Mouse (Mus musculus) CH12.LX (cell line): ENCODE measurements around the gene Phf21a. TPM values are rescaled to one million over a fixed set of nuclear protein-coding genes. Genes with fewer than 3 reads are reported as not detected.

Source experiments
- DNase-seq: peaks from one replicate; pipeline ENCODE4 v3.0.0-alpha.2; 2013; ENCODE audit errors: extremely low read depth
- H3K27ac ChIP-seq: 2 replicates; pipeline ENCODE4 v1.5.1; 2012; ENCODE audit warnings: low read depth, mild to moderate bottlenecking, control low read depth, moderate library complexity; ENCODE audit not compliant: insufficient read depth
- H3K27me3 ChIP-seq: replicated peaks from 2 replicates; pipeline ENCODE3; 2012; ENCODE audit warnings: inconsistent platforms
- H3K36me3 ChIP-seq, 2 experiments: replicated peaks in 1 of 2; 2 replicates each; pipeline versions ENCODE3 to v1.6.1; 2012; ENCODE audit warnings: inconsistent platforms in 1 of 2, low read length in 1 of 2, mild to moderate bottlenecking in 1 of 2, mixed read lengths in 1 of 2, moderate library complexity in 1 of 2; ENCODE audit not compliant: control insufficient read depth in 1 of 2, insufficient read depth in 1 of 2
- H3K4me1 ChIP-seq, 2 experiments: 2 replicates each; pipeline ENCODE4 v1.6.1; 2012; ENCODE audit warnings: inconsistent platforms in 1 of 2, moderate library complexity in 1 of 2; ENCODE audit not compliant: insufficient read depth in 2 of 2, control insufficient read depth in 1 of 2
- H3K4me2 ChIP-seq: 2 replicates; pipeline ENCODE4 v1.6.1; 2012; ENCODE audit warnings: low read depth, mild to moderate bottlenecking, control low read depth; ENCODE audit not compliant: poor library complexity, insufficient read depth, severe bottlenecking
- H3K4me3 ChIP-seq, 3 experiments: fragments of 150-350 bp in 1 of 3; sonication (generic) in 1 of 3; replicated peaks in 1 of 3; 2 replicates each; pipeline versions ENCODE3 to v1.5.1; 2011 to 2012; ENCODE audit warnings: low read depth in 2 of 3, low read length in 2 of 3, mild to moderate bottlenecking in 2 of 3, moderate library complexity in 2 of 3, control low read depth in 1 of 3, improper control_type of control experiment in 1 of 3, inconsistent platforms in 1 of 3, mixed read lengths in 1 of 3; ENCODE audit not compliant: poor library complexity in 1 of 3
- H3K79me2 ChIP-seq: replicated peaks from 2 replicates; pipeline ENCODE4 v1.6.1; 2012; ENCODE audit warnings: mild to moderate bottlenecking, moderate library complexity; ENCODE audit not compliant: control insufficient read depth, poor library complexity, insufficient read depth, severe bottlenecking; ENCODE audit errors: extremely low read depth
- H3K9ac ChIP-seq: 2 replicates; pipeline ENCODE4 v1.6.1; 2012; ENCODE audit warnings: low read depth, mild to moderate bottlenecking, control low read depth, moderate library complexity; ENCODE audit not compliant: insufficient read depth
- H3K9me3 ChIP-seq: replicated peaks from 2 replicates; pipeline ENCODE3; 2012; ENCODE audit warnings: low read length, inconsistent platforms, mixed read lengths
- CHD1 ChIP-seq: IDR thresholded peaks from 2 replicates; pipeline ENCODE4 v1.6.1; 2012; ENCODE audit warnings: low read depth, low read length, improper control_type of control experiment, inconsistent platforms
- CHD2 ChIP-seq: IDR thresholded peaks from 2 replicates; pipeline ENCODE4 v1.6.1; 2011; ENCODE audit warnings: low read length, improper control_type of control experiment
- ELF1 ChIP-seq: IDR thresholded peaks from 2 replicates; pipeline ENCODE4 v1.6.1; 2014; ENCODE audit warnings: low read depth, mild to moderate bottlenecking, inconsistent platforms, low read length, improper control_type of control experiment
- EP300 ChIP-seq: IDR thresholded peaks from 2 replicates; pipeline ENCODE4 v1.6.1; 2011; ENCODE audit warnings: low read length, improper control_type of control experiment
- ETS1 ChIP-seq: conservative IDR thresholded peaks from 2 replicates; pipeline ENCODE4 v1.6.1; 2012; ENCODE audit warnings: low read depth, mild to moderate bottlenecking, inconsistent platforms, low read length, improper control_type of control experiment, moderate library complexity
- HCFC1 ChIP-seq: IDR thresholded peaks from 2 replicates; pipeline ENCODE4 v1.6.1; 2012; ENCODE audit warnings: low read depth, mild to moderate bottlenecking, inconsistent platforms, low read length, improper control_type of control experiment
- JUN ChIP-seq: IDR thresholded peaks from 2 replicates; pipeline ENCODE4 v1.6.1; 2011; ENCODE audit warnings: low read depth, mild to moderate bottlenecking, low read length, improper control_type of control experiment, moderate library complexity; ENCODE audit not compliant: insufficient read depth
- KAT2A ChIP-seq: IDR thresholded peaks from 2 replicates; pipeline ENCODE4 v1.6.1; 2012; ENCODE audit warnings: low read length, improper control_type of control experiment, inconsistent platforms; ENCODE audit not compliant: insufficient replicate concordance
- MAFK ChIP-seq: IDR thresholded peaks from 2 replicates; pipeline ENCODE4 v1.6.1; 2011; ENCODE audit warnings: low read length, improper control_type of control experiment; ENCODE audit not compliant: insufficient replicate concordance
- MAX ChIP-seq: IDR thresholded peaks from 2 replicates; pipeline ENCODE4 v1.6.1; 2011; ENCODE audit warnings: low read length, improper control_type of control experiment
- MAZ ChIP-seq: IDR thresholded peaks from 2 replicates; pipeline ENCODE4 v1.6.1; 2012; ENCODE audit warnings: low read depth, mild to moderate bottlenecking, inconsistent platforms, low read length, improper control_type of control experiment, moderate library complexity
- MEF2A ChIP-seq: IDR thresholded peaks from 2 replicates; pipeline ENCODE4 v1.6.1; 2014; ENCODE audit warnings: low read depth, mild to moderate bottlenecking, inconsistent platforms, low read length, improper control_type of control experiment, borderline replicate concordance
- MXI1 ChIP-seq: IDR thresholded peaks from 2 replicates; pipeline ENCODE4 v1.6.1; 2011; ENCODE audit warnings: mild to moderate bottlenecking, low read depth, low read length, improper control_type of control experiment
- RCOR1 ChIP-seq: conservative IDR thresholded peaks from 2 replicates; pipeline ENCODE4 v1.6.1; 2012; ENCODE audit warnings: low read depth, mild to moderate bottlenecking, inconsistent platforms, low read length, improper control_type of control experiment
- SIN3A ChIP-seq: IDR thresholded peaks from 2 replicates; pipeline ENCODE4 v1.6.1; 2012; ENCODE audit warnings: low read length, improper control_type of control experiment, inconsistent platforms
- USF2 ChIP-seq: conservative IDR thresholded peaks from 2 replicates; pipeline ENCODE4 v1.6.1; 2011; ENCODE audit warnings: low read depth, low read length, improper control_type of control experiment
- ZKSCAN1 ChIP-seq: IDR thresholded peaks from 2 replicates; pipeline ENCODE4 v1.6.1; 2012; ENCODE audit warnings: low read depth, inconsistent platforms, low read length, improper control_type of control experiment, borderline replicate concordance
- ZNF384 ChIP-seq: IDR thresholded peaks from 2 replicates; pipeline ENCODE4 v1.6.1; 2012; ENCODE audit warnings: low read depth, low read length, improper control_type of control experiment, inconsistent platforms
- dilution Hi-C: fragments of 300-500 bp; cut with MboI; formaldehyde crosslinking; loops from 2 replicates; pipeline ENCODE4 v1.14.3; 2020; ENCODE audit warnings: low sequenced_read_pairs; ENCODE audit not compliant: extremely low pct_unique_long_range_greater_than_20kb, extremely low pct_ligation_motif_present
- in situ Hi-C: fragments of 300-500 bp; cut with MboI; formaldehyde crosslinking; loops from 3 replicates; pipeline ENCODE4 v1.14.3; 2019; ENCODE audit warnings: low sequenced_read_pairs, low pct_ligation_motif_present, low pct_unique_long_range_greater_than_20kb, mixed read lengths
- polyA plus RNA-seq: library from polyadenylated mRNA; unstranded; fragments of >175 nt; gene quantifications from 2 replicates; pipeline ENCODE4 v1.2.1, GENCODE M21; 2012; ENCODE audit warnings: low read depth; ENCODE audit not compliant: insufficient read length
- total RNA-seq, 2 experiments: library from RNA; depleted of rRNA; stranded (reverse); fragments of 300-350 nt in 1 of 2; fragments of >200 nt in 1 of 2; gene quantifications; 2 replicates each; pipeline ENCODE4 v1.2.3; 2012 to 2014

Phf21a gene
- total and polyA plus RNA-seq, 3 experiments = 10.2 to 24.5 (median 12.0) TPM

DNA sequence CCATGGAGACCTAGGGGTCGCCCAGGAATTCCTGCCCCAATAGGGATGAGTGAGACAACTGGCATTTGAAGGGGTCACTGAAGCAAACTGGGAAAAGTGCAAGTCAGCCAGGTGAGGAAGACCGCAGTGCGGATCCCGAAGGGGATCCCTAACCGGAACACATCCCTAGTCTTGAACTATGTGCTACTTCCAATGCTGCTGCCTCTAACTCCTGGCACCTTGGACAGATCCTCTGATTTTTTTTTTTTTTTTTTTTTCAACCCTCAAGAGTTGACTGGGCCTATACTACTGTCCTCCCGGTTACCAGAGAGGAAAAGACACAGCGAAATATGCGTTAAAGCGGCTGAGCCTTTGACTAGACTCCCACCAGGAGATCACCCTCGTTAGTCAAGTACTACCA lies 296.7 kb downstream of the Phf21a start:
- peaks cover 20 to 59% of the 10 kb centered on the region in 2 experiments for H3K36me3 ChIP-seq
- DNase-seq = no peak
- no peak overlapping the region for H3K4me2 ChIP-seq
- TF ChIP-seq CHD1 (no peak), ZNF384 (peak; percentile 48)
- H3K27ac ChIP-seq = no peak overlapping the region
- dilution Hi-C loops = no loop called here
- H3K9me3 ChIP-seq = no peaks in the 10 kb centered on the region
- H3K4me3 ChIP-seq = no peak overlapping the region
- no peak overlapping the region for H3K9ac ChIP-seq
- H3K27me3 ChIP-seq = no peaks in the 10 kb centered on the region
- H3K4me1 ChIP-seq = peaks cover 15 to 44% of the 10 kb centered on the region in 2 experiments; a peak in 3 of 4 replicates
- in situ Hi-C loops = no loop called here
- no peaks in the 10 kb centered on the region for H3K79me2 ChIP-seq

DNA sequence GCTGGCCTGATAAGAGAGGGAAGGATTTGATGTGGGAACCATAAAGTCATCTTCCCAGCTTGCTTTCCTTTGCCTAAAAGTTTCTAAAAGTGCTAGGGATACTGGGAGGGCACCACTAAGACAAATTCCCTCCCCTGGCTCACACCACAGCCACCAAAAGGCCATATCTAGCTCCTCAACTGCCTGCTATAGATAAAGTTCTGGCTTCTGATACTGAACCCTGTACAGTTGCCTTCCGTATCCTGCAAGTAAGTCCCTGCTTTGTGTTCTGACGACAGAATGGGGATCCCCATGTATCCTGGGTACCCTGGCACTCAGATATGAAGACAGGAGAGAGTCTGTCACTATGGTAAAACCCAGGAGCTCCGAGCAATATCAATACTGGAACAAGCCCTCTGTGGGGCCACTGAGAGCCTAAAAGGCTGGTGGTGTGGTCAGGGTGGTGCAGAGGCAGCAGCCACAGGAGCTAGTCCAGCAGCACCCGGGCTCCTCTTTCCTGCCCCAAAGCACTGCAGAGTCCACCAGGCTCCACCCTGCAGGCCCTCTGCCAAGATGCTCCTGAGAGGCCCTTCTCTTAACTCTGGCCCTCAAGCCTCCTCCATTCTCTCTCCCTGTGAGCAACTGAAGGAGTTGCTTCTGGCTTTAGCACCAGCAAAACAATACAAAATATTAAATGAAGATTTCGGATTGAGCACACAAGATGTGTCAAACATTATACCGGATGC lies 297.5 kb downstream of the Phf21a start:
- H3K27me3 ChIP-seq = no peaks in the 10 kb centered on the region
- in situ Hi-C loops (no loop called here), dilution Hi-C loops (no loop called here)
- H3K9ac ChIP-seq = no peak overlapping the region
- H3K4me1 ChIP-seq = peaks cover 15 to 44% of the 10 kb centered on the region in 2 experiments
- peaks cover 19 to 52% of the 10 kb centered on the region in 2 experiments for H3K36me3 ChIP-seq
- no peaks in the 10 kb centered on the region for H3K9me3 ChIP-seq
- TF ChIP-seq JUN = no peak
- no peak for TF ChIP-seq ZKSCAN1
- no peak for TF ChIP-seq EP300
- no peak for TF ChIP-seq CHD2
- TF ChIP-seq ETS1 = no peak
- TF ChIP-seq MXI1 = no peak
- TF ChIP-seq RCOR1 = no peak
- TF ChIP-seq MAX = no peak
- no peak for TF ChIP-seq HCFC1
- no peak for TF ChIP-seq SIN3A
- no peak for TF ChIP-seq ZNF384
- TF ChIP-seq USF2 = no peak
- TF ChIP-seq ELF1 = no peak
- TF ChIP-seq MAZ = no peak
- TF ChIP-seq MAFK = no peak
- no peak for TF ChIP-seq MEF2A
- TF ChIP-seq KAT2A = no peak
- TF ChIP-seq, all 38 proteins: peak for 0
- DNase-seq = no peak
- no peak overlapping the region for H3K4me2 ChIP-seq
- H3K4me3 ChIP-seq = no peak overlapping the region
- H3K27ac ChIP-seq = no peak overlapping the region
- no peaks in the 10 kb centered on the region for H3K79me2 ChIP-seq
